In the genomic region with DNA sequence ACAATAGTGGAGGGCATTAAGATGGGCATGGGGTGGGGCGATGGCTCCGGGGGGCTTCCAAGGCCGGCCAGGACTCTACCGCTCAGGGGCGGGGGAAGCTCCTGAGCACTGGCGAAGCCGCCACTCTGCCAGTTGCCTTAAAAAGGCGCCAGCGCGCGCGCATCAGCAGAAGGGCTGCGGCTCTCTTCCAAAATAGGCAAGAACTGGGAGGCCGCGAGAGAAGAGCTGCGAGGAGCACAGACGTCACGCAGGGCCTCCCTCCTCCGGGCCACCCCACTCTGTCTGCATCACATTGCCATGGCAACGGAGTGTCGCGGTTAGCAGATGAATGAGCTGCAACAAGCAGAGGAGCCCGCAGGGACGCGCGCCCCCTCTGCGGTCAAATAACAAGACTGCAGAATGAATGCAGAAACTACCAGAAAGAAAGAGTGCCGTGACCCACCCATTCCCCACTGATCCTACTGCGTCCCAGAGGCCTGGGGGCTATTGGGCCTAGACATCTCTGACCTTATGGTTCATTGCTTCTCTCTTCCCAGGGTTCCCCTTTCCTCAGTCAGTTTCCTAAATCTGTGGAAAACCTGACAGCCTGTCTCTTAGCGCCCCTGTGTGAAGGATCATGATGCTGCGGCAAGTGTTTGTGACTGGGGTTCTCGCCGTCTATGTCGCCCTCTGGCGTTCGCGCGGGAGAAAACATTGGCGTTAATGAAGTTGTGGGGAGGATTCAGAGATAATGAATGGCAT, we compare ENCODE assay signal across 8 mouse cellular contexts. TPM values are rescaled to one million over a fixed set of nuclear protein-coding genes. Genes with fewer than 3 reads are reported as not detected.
A peak's percentile ranks its signal among the peaks of the same experiment; 100 is the strongest.
DNase-seq lines count a peak whose midpoint lies in the region; ATAC-seq and TF ChIP-seq lines count a peak whose summit lies in the region.

No protein-coding gene starts in this region.

- no peaks in the 10 kb centered on the region for H3K9me3 ChIP-seq in forebrain, embryonic 15.5 days
- H3K9me3 ChIP-seq in lung, embryonic 14.5 days (ENCODE audit: low read depth, low read length): no peaks in the 10 kb centered on the region

- ATAC-seq in forebrain, embryonic 15.5 days (replicated peaks): peak; percentile 99
- peak; percentile 97 for ATAC-seq in lung, embryonic 14.5 days (ENCODE audit: insufficient read depth)

- peak; percentile 60; the same call in 1 of the 2 replicates for TF ChIP-seq POLR2A in olfactory bulb, adult 2 months (IDR thresholded peaks at IDR 0.05; ENCODE audit: insufficient read depth, low read depth, low read length)

- under 1% methylated on average over 39 of the region's 39 CpGs for WGBS in forebrain, embryonic 15.5 days
- under 1% methylated on average over 39 of the region's 39 CpGs for WGBS in lung, embryonic 14.5 days
- WGBS in olfactory bulb, adult 2 months: under 1% methylated on average over 39 of the region's 39 CpGs

- peak overlapping the region; percentile 37 for H3K4me3 ChIP-seq in forebrain, embryonic 15.5 days
- peak overlapping the region; percentile 31 for H3K4me3 ChIP-seq in layer of hippocampus, adult 2 months
- peak overlapping the region; percentile 15; the same call in 1 of the 2 replicates for H3K4me3 ChIP-seq in lung, embryonic 14.5 days (ENCODE audit: low read depth, low read length)
- H3K4me3 ChIP-seq in olfactory bulb, adult 2 months (ENCODE audit: insufficient read depth, low read depth, low read length): peak overlapping the region; percentile 36

- no peaks in the 10 kb centered on the region; the same call in 1 of the 2 replicates for H3K27me3 ChIP-seq in forebrain, embryonic 15.5 days
- no peaks in the 10 kb centered on the region for H3K27me3 ChIP-seq in lung, embryonic 14.5 days (ENCODE audit: insufficient read depth, low read length)

- H3K36me3 ChIP-seq in forebrain, embryonic 15.5 days: no peaks in the 10 kb centered on the region
- no peaks in the 10 kb centered on the region for H3K36me3 ChIP-seq in lung, embryonic 14.5 days (ENCODE audit: insufficient read depth)

- TF ChIP-seq CTCF in layer of hippocampus, adult 2 months (conservative IDR thresholded peaks at IDR 0.05): peak; percentile 85
- TF ChIP-seq CTCF in lung, embryonic 14.5 days (IDR thresholded peaks at IDR 0.05; ENCODE audit: low read depth): peak; percentile 80
- peak; percentile 73; the same call in 1 of the 2 replicates for TF ChIP-seq CTCF in olfactory bulb, adult 2 months (IDR thresholded peaks at IDR 0.05; ENCODE audit: insufficient read depth, low read depth, low read length)

- H3K9ac ChIP-seq in forebrain, embryonic 15.5 days (replicated peaks): peak overlapping the region; percentile 48
- H3K9ac ChIP-seq in lung, embryonic 14.5 days: peak overlapping the region; percentile 34

- DNase-seq in ES-CJ7 (ENCODE audit: low read depth, low spot score): peak; percentile 95
- peak; percentile 85 for DNase-seq in cerebellum, adult 11 months
- peak; percentile 75 to 81 for DNase-seq in heart, postnatal 36 days
- peak; percentile 93 to 97 for DNase-seq in layer of hippocampus, adult 2 months (ENCODE audit: low spot score in 2 of 2)
- DNase-seq in lung, embryonic 14.5 days: peak; percentile 95
- peak; percentile 66 for DNase-seq in testis, postnatal 14 days (ENCODE audit: low spot score)

- intact Hi-C loops in heart, postnatal 36 days (cut with DNase I): loop anchor here (1.0 to 2.0 kb wide), 3 partner anchors 9 to 247 kb away; no protein-coding TSS in a partner anchor

- H3K27ac ChIP-seq in forebrain, embryonic 15.5 days (replicated peaks): peak overlapping the region; percentile 95
- peak overlapping the region; percentile 82 for H3K27ac ChIP-seq in layer of hippocampus, adult 2 months
- H3K27ac ChIP-seq in lung, embryonic 14.5 days (ENCODE audit: low read depth): peak overlapping the region; percentile 33; the same call in 1 of the 2 replicates
- peak overlapping the region; percentile 94 for H3K27ac ChIP-seq in olfactory bulb, adult 2 months (ENCODE audit: insufficient read depth, low read depth, low read length)

- H3K4me2 ChIP-seq in forebrain, embryonic 15.5 days (replicated peaks): peak overlapping the region; percentile 62
- H3K4me2 ChIP-seq in lung, embryonic 14.5 days: peak overlapping the region; percentile 57

- peaks cover 13% of the 10 kb centered on the region for H3K4me1 ChIP-seq in forebrain, embryonic 15.5 days
- H3K4me1 ChIP-seq in lung, embryonic 14.5 days (ENCODE audit: insufficient read depth): peaks cover 7% of the 10 kb centered on the region; the same call in 1 of the 2 replicates
- H3K4me1 ChIP-seq in olfactory bulb, adult 2 months (ENCODE audit: control insufficient read depth, insufficient read depth, low read length): peaks cover 42% of the 10 kb centered on the region

RNA-seq across cellular contexts. Expression of gene Npas4, which starts 11.7 kb away (rescaled TPM):
- polyA plus RNA-seq in forebrain, embryonic 15.5 days (2015; fragmentation: Nextera tagmentation; extraction: Ambion mirVana): 0.14 and 0.23 TPM in 2 replicates
- total RNA-seq in heart, postnatal 36 days (2021): not detected
- total RNA-seq in layer of hippocampus, adult 2 months (2021): 10 to 100 TPM in 1 of 2 experiments, 1 to 10 TPM in 1; 6.4 to 11.2 TPM
- 0.05 TPM in 1 of 2 replicates, not detected in the other for polyA plus RNA-seq in lung, embryonic 14.5 days (2014; fragmentation: Nextera tagmentation; extraction: Ambion mirVana)
- not detected in 2 replicates for polyA plus RNA-seq in olfactory bulb, adult 2 months (2012; ENCODE audit: insufficient read depth, insufficient read length, low replicate concordance, missing spikeins)

RNA-seq across cellular contexts. Expression of gene Slc29a2, which starts 21.8 kb away (rescaled TPM):
- polyA plus RNA-seq in forebrain, embryonic 15.5 days (2015; fragmentation: Nextera tagmentation; extraction: Ambion mirVana): 10.1 and 10.4 TPM in 2 replicates
- 10 to 100 TPM; 12.7 to 13.2 TPM for total RNA-seq in heart, postnatal 36 days (2021)
- total RNA-seq in layer of hippocampus, adult 2 months (2021): 10 to 100 TPM; 16.2 to 16.7 TPM
- 3.1 and 3.4 TPM in 2 replicates for polyA plus RNA-seq in lung, embryonic 14.5 days (2014; fragmentation: Nextera tagmentation; extraction: Ambion mirVana)
- polyA plus RNA-seq in olfactory bulb, adult 2 months (2012; ENCODE audit: insufficient read depth, insufficient read length, low replicate concordance, missing spikeins): not detected in 2 replicates

RNA-seq across cellular contexts. Expression of gene B4gat1, which starts 36.8 kb away (rescaled TPM):
- polyA plus RNA-seq in forebrain, embryonic 15.5 days (2015; fragmentation: Nextera tagmentation; extraction: Ambion mirVana): 51.3 and 54.4 TPM in 2 replicates
- 10 to 100 TPM; 45.1 to 47.2 TPM for total RNA-seq in heart, postnatal 36 days (2021)
- 100 to 1,000 TPM; 112 to 130 TPM for total RNA-seq in layer of hippocampus, adult 2 months (2021)
- polyA plus RNA-seq in lung, embryonic 14.5 days (2014; fragmentation: Nextera tagmentation; extraction: Ambion mirVana): 45.8 and 47.9 TPM in 2 replicates
- not detected in 2 replicates for polyA plus RNA-seq in olfactory bulb, adult 2 months (2012; ENCODE audit: insufficient read depth, insufficient read length, low replicate concordance, missing spikeins)

RNA-seq across cellular contexts. Expression of gene AC124502.3, which starts 36.9 kb away (rescaled TPM):
- 3.3 and 4.0 TPM in 2 replicates for polyA plus RNA-seq in forebrain, embryonic 15.5 days (2015; fragmentation: Nextera tagmentation; extraction: Ambion mirVana)
- total RNA-seq in heart, postnatal 36 days (2021): 1 to 10 TPM; 1.4 to 3.9 TPM
- total RNA-seq in layer of hippocampus, adult 2 months (2021): 1 to 10 TPM; 4.1 to 7.6 TPM
- polyA plus RNA-seq in lung, embryonic 14.5 days (2014; fragmentation: Nextera tagmentation; extraction: Ambion mirVana): 1.3 and 1.8 TPM in 2 replicates
- polyA plus RNA-seq in olfactory bulb, adult 2 months (2012; ENCODE audit: insufficient read depth, insufficient read length, low replicate concordance, missing spikeins): not detected in 2 replicates

RNA-seq across cellular contexts. Expression of gene Brms1, which starts 39.3 kb away (rescaled TPM):
- 52.8 and 55.5 TPM in 2 replicates for polyA plus RNA-seq in forebrain, embryonic 15.5 days (2015; fragmentation: Nextera tagmentation; extraction: Ambion mirVana)
- 10 to 100 TPM; 13.9 to 15.6 TPM for total RNA-seq in heart, postnatal 36 days (2021)
- 10 to 100 TPM; 21.4 to 25.3 TPM for total RNA-seq in layer of hippocampus, adult 2 months (2021)
- 43.4 and 48.0 TPM in 2 replicates for polyA plus RNA-seq in lung, embryonic 14.5 days (2014; fragmentation: Nextera tagmentation; extraction: Ambion mirVana)
- not detected in 2 replicates for polyA plus RNA-seq in olfactory bulb, adult 2 months (2012; ENCODE audit: insufficient read depth, insufficient read length, low replicate concordance, missing spikeins)

Comparison
In these comparisons a context has a peak if more than half of its experiments do, and no peak if none do; other contexts are left out.
1. Peak in every context shown above with its lines: DNase-seq, ATAC-seq, H3K4me3 ChIP-seq and H3K27ac ChIP-seq.
2. H3K27ac ChIP-seq: peak in every context shown above with its lines; median percentile 95 in forebrain, embryonic 15.5 days; 94 in olfactory bulb, adult 2 months; 82 in layer of hippocampus, adult 2 months; 33 in lung, embryonic 14.5 days.
3. RNA of gene B4gat1, which starts 36.8 kb away (polyA plus RNA-seq): 51.3 to 54.4 TPM in forebrain, embryonic 15.5 days and 45.8 to 47.9 TPM in lung, embryonic 14.5 days; not detected in olfactory bulb, adult 2 months; every median in the first group is over 10 times any median in the second.